Mouse (Mus musculus) layer of hippocampus, postnatal 36 days (tissue): Measurements from ENCODE around the gene Dcxr. TPM values are rescaled to one million over a fixed set of nuclear protein-coding genes. Genes with fewer than 3 reads are reported as not detected.
"Not testable (repeated sequence)": the region's sequence is repeated elsewhere in the genome, so short reads cannot be mapped to it uniquely, and the experiment has no call there.

Source experiments
- DNase-seq, 2 experiments: peaks; one replicate each; pipeline ENCODE4 v3.0.0; 2022
- total RNA-seq, 2 experiments: library from RNA; stranded (reverse); gene quantifications; 2 replicates each; pipeline ENCODE4 v1.2.3; 2021

Dcxr gene
- total RNA-seq, 2 experiments from 2014 or later, result 8.1 to 10.8 TPM

GRCm38 (mm10) chr11:120729432-120730050 is 2.5 kb upstream of the Dcxr start:
- DNase-seq, result not testable (repeated sequence)

GRCm38 (mm10) chr11:120728530-120729240 is 1.6 kb upstream of the Dcxr start:
- no peak for DNase-seq

- DNase-seq, result no peak
These were observed 483 bp upstream of the Dcxr start for GRCm38 (mm10) chr11:120727564-120727963.

- DNase-seq, result no peak
These were observed 575 bp downstream of the Dcxr start for GRCm38 (mm10) chr11:120726243-120727168.

- no peak for DNase-seq
These were observed 3.6 kb downstream of the Dcxr start for GRCm38 (mm10) chr11:120723509-120723908.

- no peak for DNase-seq
These were observed 4.2 kb downstream of the Dcxr start for GRCm38 (mm10) chr11:120722761-120723382.

- no peak for DNase-seq
These were observed 4.9 kb downstream of the Dcxr start for GRCm38 (mm10) chr11:120722067-120722630.

GRCm38 (mm10) chr11:120721124-120722066 is 5.7 kb downstream of the Dcxr start, which contains the start of gene Rac3:
Rac3 (plus strand) TSS chr11:120721470.
- DNase-seq, result peak; percentile 62 to 66

GRCm38 (mm10) chr11:120720450-120720849 is 6.6 kb downstream of the Dcxr start:
- peak; percentile 87 to 90 for DNase-seq

- no peak for DNase-seq
These were observed 7.2 kb downstream of the Dcxr start for GRCm38 (mm10) chr11:120719841-120720376.

- no peak for DNase-seq
These were observed 7.8 kb downstream of the Dcxr start for GRCm38 (mm10) chr11:120719242-120719641.

GRCm38 (mm10) chr11:120715131-120715530 is 11.9 kb downstream of the Dcxr start:
- no peak for DNase-seq

- no peak for DNase-seq
These were observed 12.5 kb downstream of the Dcxr start for GRCm38 (mm10) chr11:120714546-120714945.

- DNase-seq, result peak; percentile 97
These were observed 13.2 kb downstream of the Dcxr start, which contains the start of the genes Cenpx and Lrrc45 for GRCm38 (mm10) chr11:120713580-120714518. Cenpx (minus strand) TSS chr11:120713738. Lrrc45 (plus strand) TSS chr11:120713925.

- peak in 1 of 2 experiments; percentile 34 for DNase-seq
These were observed 14.1 kb downstream of the Dcxr start for GRCm38 (mm10) chr11:120712771-120713568.

GRCm38 (mm10) chr11:120711980-120712604 is 15.0 kb downstream of the Dcxr start:
- no peak for DNase-seq

GRCm38 (mm10) chr11:120710672-120711071 is 16.4 kb downstream of the Dcxr start:
- no peak for DNase-seq

GRCm38 (mm10) chr11:120709551-120709950 is 17.5 kb downstream of the Dcxr start:
- DNase-seq, result no peak
